12 mouse cellular contexts compared by ENCODE assay signal in genomic region chr16:9452058-9452457, GRCm38 (mm10).
"Had no signal": no experiment of that assay in that cellular context is flagged by ENCODE, and none has a peak within 500 bp of the region (broad histone marks: within the 10 kb centered on the region; RNA-seq: fewer than 3 reads in every experiment).

No protein-coding gene starts in this region.

- DNase-seq: kidney, adult 9 months; kidney, postnatal 4 days; left cerebral cortex, postnatal 4 days; lung, adult 18-20 months; thymus, postnatal 36 days had no signal

- H3K4me3 ChIP-seq: limb, embryonic 13.5 days; midbrain, embryonic 12.5 days; stomach, embryonic 15.5 days had no signal

- H3K9ac ChIP-seq: limb, embryonic 13.5 days; liver, embryonic 14.5 days; midbrain, embryonic 12.5 days; stomach, embryonic 15.5 days had no signal

- H3K9me3 ChIP-seq: limb, embryonic 13.5 days; midbrain, embryonic 12.5 days; stomach, embryonic 15.5 days had no signal

- H3K27me3 ChIP-seq: limb, embryonic 13.5 days; stomach, embryonic 15.5 days had no signal

- H3K4me2 ChIP-seq: limb, embryonic 13.5 days; midbrain, embryonic 12.5 days; stomach, embryonic 15.5 days had no signal

- ATAC-seq: intestine, postnatal 0 days; midbrain, embryonic 16.5 days had no signal

- H3K4me1 ChIP-seq: limb, embryonic 13.5 days; midbrain, embryonic 12.5 days; stomach, embryonic 15.5 days had no signal

- H3K27ac ChIP-seq: kidney, postnatal 0 days; limb, embryonic 13.5 days; liver, embryonic 14.5 days; midbrain, embryonic 12.5 days; stomach, embryonic 15.5 days had no signal

- H3K36me3 ChIP-seq: limb, embryonic 13.5 days; midbrain, embryonic 12.5 days; stomach, embryonic 15.5 days had no signal
